Mouse (Mus musculus) forebrain, embryonic 10.5 days (tissue): ENCODE measurements around the gene Mbnl1. TPM values are rescaled to one million over a fixed set of nuclear protein-coding genes. Genes with fewer than 3 reads are reported as not detected.
"Not testable (repeated sequence)": the region's sequence is repeated elsewhere in the genome, so short reads cannot be mapped to it uniquely, and the experiment has no call there.

Experiments used
- DNase-seq: peaks from one replicate; pipeline ENCODE4 v3.0.0-alpha.2; 2017; ENCODE audit warnings: low spot score; ENCODE audit errors: extremely low spot score
- H3K27ac ChIP-seq: fragments of 300-500 bp; sonication (generic); 2 replicates; pipeline ENCODE4 v1.5.1; 2016; ENCODE audit warnings: mild to moderate bottlenecking
- H3K27me3 ChIP-seq: fragments of 300-500 bp; sonication (generic); 2 replicates; pipeline ENCODE4 v1.6.1; 2016; ENCODE audit warnings: mild to moderate bottlenecking; ENCODE audit not compliant: poor library complexity, severe bottlenecking
- H3K36me3 ChIP-seq: fragments of 300-500 bp; sonication (generic); replicated peaks from 2 replicates; pipeline ENCODE4 v1.6.1; 2016; ENCODE audit warnings: mild to moderate bottlenecking, moderate library complexity
- H3K4me1 ChIP-seq: fragments of 300-500 bp; sonication (generic); 2 replicates; pipeline ENCODE4 v1.6.1; 2016
- H3K4me3 ChIP-seq: fragments of 300-500 bp; sonication (generic); 2 replicates; pipeline ENCODE4 v1.5.1; 2016; ENCODE audit warnings: mild to moderate bottlenecking, moderate library complexity
- H3K9me3 ChIP-seq: fragments of 300-500 bp; sonication (generic); 2 replicates; pipeline ENCODE4 v1.6.1; 2016; ENCODE audit warnings: mild to moderate bottlenecking, moderate library complexity
- WGBS: fragments of 180-500 bp; shearing (Covaris S2); methylation state at CpG from one replicate; pipeline ENCODE4 v1.1.7; 2016; 5-methylcytosine and 5-hydroxymethylcytosine counted together
- polyA plus RNA-seq: library from polyadenylated mRNA; unstranded; fragments of >200 nt; fragmentation: Nextera tagmentation; extraction: Ambion mirVana; gene quantifications from 2 replicates; pipeline ENCODE4 v1.2.1, GENCODE M21; 2016

The Mbnl1 gene
- polyA plus RNA-seq, 1 experiment from 2014 or later, result 37.6 TPM

GRCm38 (mm10) chr3:60475055-60475454 is 2.4 kb downstream of the Mbnl1 start:
- DNase-seq, result no peak
- H3K27ac ChIP-seq, result no peak overlapping the region
- 90% methylated on average over 2 of the region's 2 CpGs for WGBS
- no peaks in the 10 kb centered on the region for H3K9me3 ChIP-seq
- no peaks in the 10 kb centered on the region for H3K36me3 ChIP-seq
- no peak overlapping the region for H3K4me3 ChIP-seq
- no peaks in the 10 kb centered on the region for H3K4me1 ChIP-seq
- H3K27me3 ChIP-seq, result no peaks in the 10 kb centered on the region

- 89% methylated on average over 6 of the region's 6 CpGs for WGBS
- Histone ChIP-seq H3K27ac (no peak overlapping the region), H3K27me3 (no peaks in the 10 kb centered on the region), H3K36me3 (no peaks in the 10 kb centered on the region), H3K9me3 (no peaks in the 10 kb centered on the region), H3K4me1 (no peaks in the 10 kb centered on the region), H3K4me3 (no peak overlapping the region)
- DNase-seq, result no peak
These were observed 4.2 kb downstream of the Mbnl1 start for GRCm38 (mm10) chr3:60476751-60477255.

GRCm38 (mm10) chr3:60478433-60478832 is 5.8 kb downstream of the Mbnl1 start:
- 79% methylated on average over 2 of the region's 2 CpGs for WGBS
- no peak for DNase-seq

GRCm38 (mm10) chr3:60480716-60481115 is 8.1 kb downstream of the Mbnl1 start:
- DNase-seq, result no peak
- Histone ChIP-seq H3K27me3 (no peaks in the 10 kb centered on the region), H3K36me3 (no peaks in the 10 kb centered on the region), H3K4me1 (no peaks in the 10 kb centered on the region), H3K27ac (no peak overlapping the region), H3K4me3 (no peak overlapping the region), H3K9me3 (no peaks in the 10 kb centered on the region)
- 97% methylated on average over 2 of the region's 2 CpGs for whole genome bisulfite sequencing

More at GRCm38 (mm10) chr3:60478433-60478832, 5.8 kb downstream of the Mbnl1 start:
- H3K4me1 ChIP-seq, result no peaks in the 10 kb centered on the region
- no peaks in the 10 kb centered on the region for H3K9me3 ChIP-seq
- H3K4me3 ChIP-seq, result no peak overlapping the region
- H3K27me3 ChIP-seq, result no peaks in the 10 kb centered on the region
- no peaks in the 10 kb centered on the region for H3K36me3 ChIP-seq
- no peak overlapping the region for H3K27ac ChIP-seq

- Histone ChIP-seq H3K4me1 (no peaks in the 10 kb centered on the region), H3K4me3 (no peak overlapping the region), H3K27ac (no peak overlapping the region), H3K36me3 (no peaks in the 10 kb centered on the region), H3K27me3 (no peaks in the 10 kb centered on the region), H3K9me3 (no peaks in the 10 kb centered on the region)
- DNase-seq, result no peak
- 96% methylated on average over 2 of the region's 2 CpGs for WGBS
These were observed 9.2 kb downstream of the Mbnl1 start for GRCm38 (mm10) chr3:60481740-60482399.

GRCm38 (mm10) chr3:60483305-60483704 is 10.7 kb downstream of the Mbnl1 start:
- Histone ChIP-seq H3K27me3 (no peaks in the 10 kb centered on the region), H3K4me1 (no peaks in the 10 kb centered on the region), H3K36me3 (no peaks in the 10 kb centered on the region), H3K27ac (no peak overlapping the region), H3K9me3 (no peaks in the 10 kb centered on the region), H3K4me3 (no peak overlapping the region)
- no peak for DNase-seq

GRCm38 (mm10) chr3:60485987-60486712 is 13.5 kb downstream of the Mbnl1 start:
- 90% methylated on average over 4 of the region's 4 CpGs for WGBS

GRCm38 (mm10) chr3:60486713-60487170 is 14.1 kb downstream of the Mbnl1 start:
- Histone ChIP-seq H3K36me3 (no peaks in the 10 kb centered on the region), H3K27me3 (no peaks in the 10 kb centered on the region), H3K4me3 (no peak overlapping the region), H3K9me3 (no peaks in the 10 kb centered on the region), H3K27ac (no peak overlapping the region), H3K4me1 (no peaks in the 10 kb centered on the region)
- 94% methylated on average over 3 of the region's 3 CpGs for WGBS
- no peak for DNase-seq

More at GRCm38 (mm10) chr3:60485987-60486712, 13.5 kb downstream of the Mbnl1 start:
- Histone ChIP-seq H3K27ac (no peak overlapping the region), H3K4me1 (no peaks in the 10 kb centered on the region), H3K36me3 (no peaks in the 10 kb centered on the region), H3K27me3 (no peaks in the 10 kb centered on the region), H3K4me3 (no peak overlapping the region), H3K9me3 (no peaks in the 10 kb centered on the region)
- no peak for DNase-seq

GRCm38 (mm10) chr3:60489509-60489908 is 16.9 kb downstream of the Mbnl1 start:
- WGBS, result 94% methylated on average over 6 of the region's 6 CpGs
- no peak for DNase-seq
- Histone ChIP-seq H3K9me3 (no peaks in the 10 kb centered on the region), H3K27ac (no peak overlapping the region), H3K27me3 (no peaks in the 10 kb centered on the region), H3K36me3 (no peaks in the 10 kb centered on the region), H3K4me1 (no peaks in the 10 kb centered on the region), H3K4me3 (no peak overlapping the region)

- not testable (repeated sequence) for H3K36me3 ChIP-seq, H3K27me3 ChIP-seq, H3K27ac ChIP-seq, H3K9me3 ChIP-seq, DNase-seq, H3K4me3 ChIP-seq
- 74% methylated on average over 9 of the region's 16 CpGs for WGBS
- H3K4me1 ChIP-seq, result peaks cover 13% of the 10 kb centered on the region
These were observed 22.3 kb downstream of the Mbnl1 start for GRCm38 (mm10) chr3:60494774-60495535.

GRCm38 (mm10) chr3:60496197-60496596 is 23.6 kb downstream of the Mbnl1 start:
- Histone ChIP-seq H3K9me3 (no peaks in the 10 kb centered on the region), H3K27me3 (no peaks in the 10 kb centered on the region), H3K27ac (no peak overlapping the region), H3K36me3 (no peaks in the 10 kb centered on the region), H3K4me3 (no peak overlapping the region), H3K4me1 (peaks cover 20% of the 10 kb centered on the region)
- 89% methylated on average over 5 of the region's 5 CpGs for WGBS
- DNase-seq, result no peak

- H3K27ac ChIP-seq, result no peak overlapping the region
- H3K36me3 ChIP-seq, result no peaks in the 10 kb centered on the region
- H3K4me1 ChIP-seq, result peaks cover 37% of the 10 kb centered on the region
- H3K27me3 ChIP-seq, result no peaks in the 10 kb centered on the region
- no peak for DNase-seq
- no peak overlapping the region for H3K4me3 ChIP-seq
- no peaks in the 10 kb centered on the region for H3K9me3 ChIP-seq
- 89% methylated on average over 2 of the region's 2 CpGs for WGBS
These were observed 25.5 kb downstream of the Mbnl1 start for GRCm38 (mm10) chr3:60498151-60498550.
